Mouse (Mus musculus) ES-E14 (cell line): ENCODE results near the gene App. TPM values are rescaled to one million over a fixed set of nuclear protein-coding genes. Genes with fewer than 3 reads are reported as not detected.

Source experiments
- DNase-seq: peaks from one replicate; pipeline ENCODE4 v3.0.0-alpha.2; 2013; ENCODE audit warnings: low read depth, low spot score
- H3K27ac ChIP-seq: 2 replicates; pipeline ENCODE4 v1.5.1; 2012; ENCODE audit warnings: low read depth, mild to moderate bottlenecking, low read length, moderate library complexity, mixed read lengths; ENCODE audit not compliant: poor library complexity, insufficient read depth, severe bottlenecking
- H3K36me3 ChIP-seq: 2 replicates; pipeline ENCODE4 v1.6.1; 2012; ENCODE audit warnings: mild to moderate bottlenecking, low read length, moderate library complexity, mixed read lengths; ENCODE audit not compliant: control insufficient read depth, poor library complexity, insufficient read depth, severe bottlenecking
- H3K4me1 ChIP-seq, 2 experiments: fragments of 150-350 bp in 1 of 2; sonication (generic) in 1 of 2; 2 replicates each; pipeline ENCODE4 v1.6.1; 2012; ENCODE audit warnings: low read length in 2 of 2, mild to moderate bottlenecking in 1 of 2, mixed read lengths in 1 of 2; ENCODE audit not compliant: control insufficient read depth in 2 of 2, insufficient read depth in 2 of 2, poor library complexity in 1 of 2
- H3K4me3 ChIP-seq, 2 experiments: fragments of 150-350 bp in 1 of 2; sonication (generic) in 1 of 2; 2 replicates each; pipeline ENCODE4 v1.5.1; 2012; ENCODE audit warnings: low read length in 2 of 2, low read depth in 1 of 2, mild to moderate bottlenecking in 1 of 2, mixed read lengths in 1 of 2; ENCODE audit not compliant: insufficient read depth in 1 of 2, poor library complexity in 1 of 2, severe bottlenecking in 1 of 2
- H3K9ac ChIP-seq: 2 replicates; pipeline ENCODE4 v1.6.1; 2012; ENCODE audit warnings: low read depth, mild to moderate bottlenecking, low read length, mixed read lengths; ENCODE audit not compliant: poor library complexity, insufficient read depth, severe bottlenecking
- H3K9me3 ChIP-seq: fragments of 150-350 bp; sonication (generic); 2 replicates; pipeline ENCODE4 v1.6.1; 2012; ENCODE audit warnings: low read depth, mild to moderate bottlenecking, low read length; ENCODE audit not compliant: control insufficient read depth, insufficient read depth
- CHD2 ChIP-seq: IDR thresholded peaks from 2 replicates; pipeline ENCODE4 v1.6.1; 2014; ENCODE audit warnings: mild to moderate bottlenecking, low read depth, low read length, inconsistent platforms
- HCFC1 ChIP-seq: IDR thresholded peaks from 2 replicates; pipeline ENCODE4 v1.6.1; 2012; ENCODE audit warnings: low read length, inconsistent platforms, borderline replicate concordance; ENCODE audit not compliant: insufficient read depth
- MAFK ChIP-seq: IDR thresholded peaks from 2 replicates; pipeline ENCODE4 v1.6.1; 2014; ENCODE audit warnings: mild to moderate bottlenecking, low read depth, low read length, inconsistent platforms; ENCODE audit not compliant: insufficient read depth
- ZC3H11A ChIP-seq: IDR thresholded peaks from 2 replicates; pipeline ENCODE4 v1.6.1; 2012; ENCODE audit warnings: low read depth, mild to moderate bottlenecking, inconsistent platforms, low read length, borderline replicate concordance
- ZNF384 ChIP-seq: IDR thresholded peaks from 2 replicates; pipeline ENCODE4 v1.6.1; 2012; ENCODE audit warnings: low read depth, low read length, inconsistent platforms
- in situ Hi-C, 2 experiments: fragments of 600-800 bp; cut with MboI; formaldehyde crosslinking; loops; one replicate each; pipeline ENCODE4 v1.15.1; 2025; ENCODE audit warnings: low sequenced_read_pairs in 2 of 2, inconsistent platforms in 1 of 2; ENCODE audit not compliant: unreplicated experiment in 2 of 2
- total RNA-seq: library from RNA; depleted of rRNA; stranded (reverse); fragments of 300-350 nt; gene quantifications from 2 replicates; pipeline ENCODE4 v1.2.3, GENCODE M21; 2012

The App gene
- total RNA-seq, 1 experiment: 52.4 TPM

DNA sequence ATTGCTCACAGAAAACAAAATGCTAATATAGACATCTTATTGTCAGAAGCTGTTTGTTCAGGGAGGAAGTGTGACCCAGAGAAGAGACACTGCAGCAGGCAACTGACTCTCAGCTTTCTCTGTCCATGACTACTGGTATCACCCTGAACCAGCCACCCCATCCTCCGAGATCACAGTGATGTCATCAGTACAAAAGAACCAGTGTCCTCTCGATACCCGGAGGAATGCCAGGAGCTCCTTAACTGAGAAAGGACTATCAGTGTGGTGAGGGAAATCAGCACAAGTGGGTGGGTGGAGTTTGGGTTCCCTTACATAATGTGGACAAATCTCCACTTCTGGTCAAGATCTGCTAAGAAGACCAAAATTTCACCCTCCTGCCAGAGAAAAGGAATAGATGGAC is 150.5 kb downstream of the App start:
- no peaks in the 10 kb centered on the region for H3K4me1 ChIP-seq
- no peak for DNase-seq
- H3K27ac ChIP-seq: no peak overlapping the region
- in situ Hi-C loops: no loop called here
- no peak overlapping the region for H3K4me3 ChIP-seq
- H3K36me3 ChIP-seq: no peaks in the 10 kb centered on the region
- no peaks in the 10 kb centered on the region for H3K9me3 ChIP-seq
- TF ChIP-seq ZNF384: no peak
- no peak for TF ChIP-seq HCFC1
- TF ChIP-seq MAFK: no peak
- TF ChIP-seq CHD2: no peak
- TF ChIP-seq ZC3H11A: no peak
- H3K9ac ChIP-seq: no peak overlapping the region

DNA sequence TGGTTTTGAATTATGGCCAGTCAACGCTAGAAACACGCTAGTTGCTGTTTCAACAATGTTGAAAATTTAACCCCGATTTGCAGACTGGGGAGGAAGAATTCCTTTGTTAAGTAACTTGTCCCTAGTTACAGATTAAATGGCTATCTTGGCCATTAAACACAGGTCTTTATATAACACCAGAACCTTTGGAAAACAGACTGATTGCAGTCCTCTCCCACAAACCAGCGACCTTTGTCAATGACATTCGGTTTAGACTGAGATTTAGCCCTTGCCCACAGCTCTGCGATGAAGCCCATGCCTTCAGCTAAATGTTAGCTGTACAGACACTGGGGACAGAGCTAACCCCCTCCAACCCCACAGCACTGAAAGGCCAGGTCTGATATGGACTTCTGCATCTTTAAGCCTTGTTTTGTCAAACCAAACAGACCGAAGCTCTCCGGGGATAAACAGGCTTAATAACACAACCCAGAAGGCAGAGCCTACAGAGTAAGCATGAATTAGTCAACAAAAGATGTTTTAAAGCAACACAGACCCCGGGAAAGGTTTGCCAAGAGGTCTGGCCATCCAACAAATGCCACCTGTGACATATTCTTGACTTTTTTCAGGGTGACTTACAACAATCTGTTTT is 152.8 kb downstream of the App start:
- Histone ChIP-seq H3K36me3 (no peaks in the 10 kb centered on the region), H3K9ac (no peak overlapping the region), H3K27ac (no peak overlapping the region), H3K4me1 (no peaks in the 10 kb centered on the region), H3K4me3 (no peak overlapping the region), H3K9me3 (no peaks in the 10 kb centered on the region)
- in situ Hi-C loops: no loop called here
- DNase-seq: no peak
- TF ChIP-seq ZC3H11A (no peak), MAFK (no peak), HCFC1 (no peak), CHD2 (no peak)

DNA sequence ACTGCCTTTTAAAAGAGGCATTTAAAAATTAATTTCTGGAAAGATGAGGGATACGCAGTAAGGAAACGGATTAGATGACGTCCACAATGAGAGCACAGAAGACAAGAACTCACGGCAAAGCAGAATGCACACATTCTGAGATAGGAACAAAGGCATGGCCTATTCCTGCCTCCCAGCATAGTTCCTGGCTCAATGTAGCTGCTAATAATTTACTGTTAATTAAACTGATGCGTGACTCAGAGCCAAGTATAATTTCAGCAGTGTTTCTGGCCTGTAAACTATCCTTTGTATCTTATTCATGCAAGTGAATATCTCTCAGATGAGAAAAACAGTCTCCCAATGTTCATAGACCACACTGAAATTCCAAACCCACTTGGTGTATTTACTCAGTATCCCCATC is 154.3 kb downstream of the App start:
- H3K4me3 ChIP-seq: no peak overlapping the region
- no peaks in the 10 kb centered on the region for H3K36me3 ChIP-seq
- H3K9me3 ChIP-seq: no peaks in the 10 kb centered on the region
- H3K4me1 ChIP-seq: no peaks in the 10 kb centered on the region
- in situ Hi-C loops: no loop called here
- TF ChIP-seq CHD2 (no peak), MAFK (no peak), ZNF384 (no peak), HCFC1 (no peak), ZC3H11A (no peak)
- no peak for DNase-seq
- no peak overlapping the region for H3K27ac ChIP-seq
- no peak overlapping the region for H3K9ac ChIP-seq

DNA sequence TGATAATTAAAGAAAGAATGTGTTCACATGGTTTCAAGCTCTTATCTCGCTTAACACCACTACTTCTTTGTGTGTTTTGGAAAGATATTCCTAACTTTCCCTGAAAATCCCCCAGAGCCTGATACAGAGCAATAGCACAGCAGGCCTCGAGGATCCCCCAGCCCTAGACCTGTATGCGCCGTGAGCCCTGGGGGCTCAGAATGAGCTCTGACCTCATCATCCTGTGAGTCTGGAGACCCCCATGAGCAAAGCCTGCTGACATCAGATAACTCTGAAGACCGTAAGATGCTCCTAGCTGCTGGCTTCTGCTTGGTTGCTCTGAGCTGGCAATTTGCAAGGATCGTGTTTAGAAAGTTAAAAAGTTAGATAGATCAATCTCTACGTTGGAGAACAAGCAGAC is 155.7 kb downstream of the App start:
- Histone ChIP-seq H3K9ac (no peak overlapping the region), H3K27ac (no peak overlapping the region), H3K4me3 (no peak overlapping the region), H3K9me3 (no peaks in the 10 kb centered on the region), H3K4me1 (no peaks in the 10 kb centered on the region), H3K36me3 (no peaks in the 10 kb centered on the region)
- in situ Hi-C loops: no loop called here
- no peak for TF ChIP-seq HCFC1
- no peak for TF ChIP-seq ZNF384
- TF ChIP-seq MAFK: no peak
- no peak for TF ChIP-seq CHD2
- no peak for TF ChIP-seq ZC3H11A
- DNase-seq: no peak

DNA sequence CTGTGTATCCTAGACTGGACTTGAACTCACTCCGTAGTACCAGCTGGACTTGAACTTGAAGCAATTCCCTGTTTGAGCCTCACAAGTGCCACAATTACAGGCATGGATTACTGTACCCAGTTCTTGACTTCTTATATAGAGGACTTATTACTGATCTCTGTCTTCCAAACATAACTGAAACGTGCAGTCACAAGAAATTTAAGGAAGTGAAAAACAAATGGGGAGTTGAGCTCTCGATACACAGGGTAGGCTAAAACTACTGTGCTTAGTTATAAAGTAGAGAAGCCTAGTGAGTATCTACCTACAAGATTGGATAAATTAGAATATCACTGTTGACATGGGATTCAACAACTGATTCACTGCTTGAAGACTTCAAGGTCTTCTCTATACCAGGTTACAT is 160.9 kb downstream of the App start:
- no peaks in the 10 kb centered on the region for H3K36me3 ChIP-seq
- in situ Hi-C loops: no loop called here

More for the DNA sequence above, 160.9 kb downstream of the App start:
- Histone ChIP-seq H3K4me1 (no peaks in the 10 kb centered on the region), H3K9ac (no peak overlapping the region), H3K4me3 (no peak overlapping the region), H3K27ac (no peak overlapping the region), H3K9me3 (no peaks in the 10 kb centered on the region)
- TF ChIP-seq ZC3H11A: no peak
- no peak for TF ChIP-seq ZNF384
- no peak for TF ChIP-seq CHD2
- TF ChIP-seq MAFK: no peak
- no peak for TF ChIP-seq HCFC1
- DNase-seq: no peak
